Mouse (Mus musculus) liver, embryonic 11.5 days (tissue): ENCODE measurements around the gene Chst13. TPM values are rescaled to one million over a fixed set of nuclear protein-coding genes. Genes with fewer than 3 reads are reported as not detected.
A peak's percentile ranks its signal among the peaks of the same experiment; 100 is the strongest.

ENCODE experiments used
- ATAC-seq: fragments of 200-750 bp; cut with Nextera tagmentation; replicated peaks from 2 replicates; pipeline ENCODE4 v1.8.0; 2017; ENCODE audit warnings: moderate number of reproducible peaks, mild to moderate bottlenecking, moderate TSS enrichment, moderate library complexity; ENCODE audit not compliant: low FRiP score
- DNase-seq: peaks from one replicate; pipeline ENCODE4 v3.0.0-alpha.2; 2017; ENCODE audit warnings: low spot score
- H3K27ac ChIP-seq: fragments of 300-500 bp; sonication (generic); 2 replicates; pipeline ENCODE4 v1.5.1; 2014; ENCODE audit warnings: mild to moderate bottlenecking, low read depth, low read length, control low read depth
- H3K27me3 ChIP-seq: fragments of 300-500 bp; sonication (generic); replicated peaks from 2 replicates; pipeline ENCODE4 v1.6.1; 2014; ENCODE audit warnings: low read length, mixed read lengths; ENCODE audit not compliant: control insufficient read depth, insufficient read depth
- H3K36me3 ChIP-seq: fragments of 300-500 bp; sonication (generic); 2 replicates; pipeline ENCODE4 v1.6.1; 2014; ENCODE audit warnings: mild to moderate bottlenecking, low read length, moderate library complexity, mixed read lengths; ENCODE audit not compliant: control insufficient read depth, insufficient read depth
- H3K4me1 ChIP-seq: fragments of 300-500 bp; sonication (generic); replicated peaks from 2 replicates; pipeline ENCODE4 v1.6.1; 2014; ENCODE audit warnings: low read length, mixed read lengths; ENCODE audit not compliant: control insufficient read depth, insufficient read depth
- H3K4me2 ChIP-seq: fragments of 300-500 bp; sonication (generic); 2 replicates; pipeline ENCODE4 v1.6.1; 2014; ENCODE audit warnings: mild to moderate bottlenecking, control low read depth, moderate library complexity
- H3K4me3 ChIP-seq: fragments of 300-500 bp; sonication (generic); 2 replicates; pipeline ENCODE4 v1.5.1; 2014; ENCODE audit warnings: low read depth, low read length, control low read depth
- H3K9ac ChIP-seq: fragments of 300-500 bp; sonication (generic); 2 replicates; pipeline ENCODE4 v1.6.1; 2014; ENCODE audit warnings: low read depth, low read length, control low read depth
- H3K9me3 ChIP-seq: fragments of 300-500 bp; sonication (generic); 2 replicates; pipeline ENCODE4 v1.6.1; 2016; ENCODE audit warnings: low read length, inconsistent platforms, mixed read lengths; ENCODE audit not compliant: control insufficient read depth
- WGBS: fragments of 180-500 bp; shearing (Covaris S2); extraction: QIAGEN DNeasy Blood & Tissue Kit; methylation state at CpG from one replicate; pipeline ENCODE4 v1.1.7; 2014; 5-methylcytosine and 5-hydroxymethylcytosine counted together
- polyA plus RNA-seq: library from polyadenylated mRNA; unstranded; fragments of >200 nt; fragmentation: Nextera tagmentation; extraction: Ambion mirVana; gene quantifications from 2 replicates; pipeline ENCODE4 v1.2.1, GENCODE M21; 2014

Chst13 gene
- 16.7 and 17.4 TPM in 2 replicates for polyA plus RNA-seq

DNA sequence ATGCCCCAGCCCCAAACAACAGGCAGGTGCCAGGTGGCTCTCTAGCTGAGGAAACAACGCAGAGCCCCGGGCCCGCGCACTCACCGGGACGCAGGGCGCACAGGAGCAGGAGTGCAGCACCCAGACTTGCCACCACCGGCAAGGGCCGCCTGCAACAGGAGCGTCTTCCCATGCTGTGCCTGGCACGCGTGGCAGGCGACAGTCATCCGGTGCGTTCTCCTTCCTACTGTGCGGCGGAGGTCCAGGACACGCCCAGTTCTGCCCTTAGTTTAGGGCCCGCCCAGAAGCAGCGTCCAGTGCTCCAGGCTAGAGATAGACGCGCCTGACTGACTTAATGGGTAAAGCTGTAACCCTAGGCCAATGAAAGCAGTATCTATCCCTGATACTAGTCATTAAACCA lies at the start of gene Chst13:
Gene Chst13, minus strand, starts transcription at position 195 of the 400 bp plus-strand sequence.
- no peaks in the 10 kb centered on the region for H3K9me3 ChIP-seq
- H3K36me3 ChIP-seq = no peaks in the 10 kb centered on the region
- peak; percentile 51 for ATAC-seq
- H3K4me2 ChIP-seq = peak within 1 kb of the TSS; percentile 55
- H3K4me3 ChIP-seq = peak within 1 kb of the TSS; percentile 44
- no peaks in the 10 kb centered on the region for H3K4me1 ChIP-seq
- no peak within 1 kb of the TSS for H3K9ac ChIP-seq
- no peak within 1 kb of the TSS for H3K27ac ChIP-seq
- WGBS = 9% methylated on average over 22 of the region's 22 CpGs
- DNase-seq = no peak
- peaks cover 4% of the 10 kb centered on the region; the same call in 1 of the 2 replicates for H3K27me3 ChIP-seq

DNA sequence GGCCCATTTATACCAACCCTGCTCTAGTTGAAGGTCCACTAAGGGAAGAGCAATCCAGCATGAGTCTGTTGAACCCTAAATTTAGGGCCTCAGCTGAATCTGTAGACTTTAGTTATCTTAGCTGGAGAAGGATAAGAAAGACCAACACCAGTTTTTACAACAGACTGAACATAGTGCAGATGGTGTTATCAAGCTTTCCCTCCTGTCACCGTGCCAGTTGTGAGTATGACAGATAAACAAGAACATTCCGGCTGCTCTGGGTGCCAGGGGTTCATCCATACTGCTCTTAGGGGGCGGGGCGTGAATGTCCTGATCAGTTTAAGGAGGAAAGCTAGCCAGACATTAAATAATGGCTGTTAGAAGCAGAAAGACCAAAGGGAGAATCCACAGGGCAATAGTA lies 49.7 kb upstream of the Chst13 start:
- H3K4me1 ChIP-seq = peaks cover 29% of the 10 kb centered on the region
- peaks cover 33% of the 10 kb centered on the region for H3K36me3 ChIP-seq
- H3K9ac ChIP-seq = no peak overlapping the region
- H3K27ac ChIP-seq = peak overlapping the region; percentile 53; the same call in 1 of the 2 replicates
- ATAC-seq = peak; percentile 95
- WGBS = 47% methylated on average over 4 of the region's 4 CpGs
- no peaks in the 10 kb centered on the region for H3K9me3 ChIP-seq
- peak; percentile 40 for DNase-seq
- no peak overlapping the region for H3K4me3 ChIP-seq
- peak overlapping the region; percentile 3 for H3K4me2 ChIP-seq
- H3K27me3 ChIP-seq = no peaks in the 10 kb centered on the region

DNA sequence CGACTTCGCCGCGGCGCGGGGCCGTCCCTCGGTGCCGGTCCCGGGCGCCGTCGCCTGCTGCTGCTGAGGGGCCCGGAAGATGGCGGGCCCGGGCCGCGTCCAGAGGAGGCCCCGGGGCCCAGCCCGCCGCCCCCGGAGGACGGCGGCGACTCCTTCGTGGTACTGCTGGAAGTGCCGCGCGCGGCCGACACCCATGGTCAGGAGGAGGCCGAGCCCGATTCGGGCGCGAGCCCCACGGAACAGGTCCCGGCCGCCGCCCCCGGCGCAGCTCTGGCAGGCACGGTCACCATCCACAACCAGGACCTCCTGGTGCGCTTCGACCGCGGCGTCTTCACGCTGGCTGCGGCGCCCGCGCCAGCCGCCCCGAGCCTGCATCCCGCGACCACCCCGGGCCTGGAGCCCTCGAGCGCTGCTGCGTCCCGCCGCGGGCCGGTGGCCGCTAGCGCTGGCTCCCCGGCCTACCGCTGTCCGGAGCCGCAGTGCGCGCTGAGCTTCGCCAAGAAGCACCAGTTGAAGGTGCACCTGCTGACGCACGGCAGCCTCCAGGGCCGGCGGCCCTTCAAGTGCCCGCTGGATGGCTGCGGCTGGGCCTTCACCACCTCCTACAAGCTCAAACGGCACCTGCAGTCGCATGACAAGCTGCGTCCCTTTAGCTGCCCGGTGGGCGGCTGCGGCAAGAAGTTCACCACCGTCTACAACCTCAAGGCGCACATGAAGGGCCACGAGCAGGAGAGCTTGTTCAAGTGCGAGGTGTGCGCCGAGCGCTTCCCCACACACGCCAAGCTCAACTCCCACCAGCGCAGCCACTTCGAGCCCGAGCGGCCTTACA lies 45.0 kb upstream of the Chst13 start:
- Histone ChIP-seq H3K4me1 (peaks cover 25% of the 10 kb centered on the region), H3K27me3 (no peaks in the 10 kb centered on the region), H3K4me2 (peak overlapping the region; percentile 98), H3K9ac (peak overlapping the region; percentile 76), H3K4me3 (peak overlapping the region; percentile 95), H3K27ac (0 out of 2 replicates have a peak overlapping the region, but pooled peaks have one; percentile 45), H3K9me3 (no peaks in the 10 kb centered on the region), H3K36me3 (peaks cover 13% of the 10 kb centered on the region)
- peak; percentile 67 for ATAC-seq
- WGBS = under 1% methylated on average over 98 of the region's 98 CpGs
- peak; percentile 60 for DNase-seq

DNA sequence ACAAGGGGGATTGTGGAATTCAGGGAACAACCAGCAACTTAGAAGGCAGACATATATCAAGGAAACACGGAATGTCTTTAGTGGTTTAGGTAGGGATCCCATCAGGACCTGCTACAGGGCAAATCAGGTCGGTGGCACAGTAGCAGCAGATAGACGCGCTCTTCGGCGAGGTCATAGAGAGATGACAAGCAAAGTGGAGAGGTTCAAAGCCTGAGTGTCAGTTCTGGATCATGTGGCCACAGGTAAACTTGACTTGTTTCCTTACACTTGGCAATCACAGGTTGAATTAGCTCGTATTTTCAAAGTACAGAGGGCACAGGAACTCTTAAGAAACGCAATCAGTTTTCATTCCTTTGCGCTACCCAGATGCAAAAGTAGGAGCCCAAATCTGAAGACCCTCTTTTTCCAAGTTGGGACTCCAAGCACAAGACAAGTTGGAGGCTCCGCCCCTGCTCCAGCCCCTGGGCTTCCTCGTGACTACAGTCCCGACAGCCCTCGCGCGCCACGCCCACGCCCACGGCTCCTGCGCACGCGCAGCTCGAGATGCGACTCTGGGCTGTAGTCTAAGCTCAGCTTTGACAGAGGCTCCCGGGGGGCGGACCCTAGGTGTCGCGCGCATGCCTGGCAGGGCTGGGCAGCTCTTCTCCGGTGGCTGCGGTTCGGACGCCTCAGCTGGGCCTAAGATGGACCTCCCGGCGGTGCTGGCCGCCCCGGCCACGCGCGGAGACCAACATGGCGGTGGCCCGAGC lies 44.2 kb upstream of the Chst13 start, which contains the start of gene Zxdc:
Gene Zxdc, plus strand, starts transcription at position 517 of the 749 bp plus-strand sequence.
- Histone ChIP-seq H3K4me3 (peak within 1 kb of the TSS; percentile 95), H3K27me3 (no peaks in the 10 kb centered on the region), H3K9ac (peak within 1 kb of the TSS; percentile 76), H3K9me3 (no peaks in the 10 kb centered on the region), H3K4me1 (peaks cover 19% of the 10 kb centered on the region), H3K27ac (0 out of 2 replicates have a peak within 1 kb of the TSS, but pooled peaks have one; percentile 45), H3K36me3 (peaks cover 12% of the 10 kb centered on the region), H3K4me2 (peak within 1 kb of the TSS; percentile 98)
- 7% methylated on average over 39 of the region's 41 CpGs for WGBS
- peak; percentile 97 for ATAC-seq
- DNase-seq = peak; percentile 96

DNA sequence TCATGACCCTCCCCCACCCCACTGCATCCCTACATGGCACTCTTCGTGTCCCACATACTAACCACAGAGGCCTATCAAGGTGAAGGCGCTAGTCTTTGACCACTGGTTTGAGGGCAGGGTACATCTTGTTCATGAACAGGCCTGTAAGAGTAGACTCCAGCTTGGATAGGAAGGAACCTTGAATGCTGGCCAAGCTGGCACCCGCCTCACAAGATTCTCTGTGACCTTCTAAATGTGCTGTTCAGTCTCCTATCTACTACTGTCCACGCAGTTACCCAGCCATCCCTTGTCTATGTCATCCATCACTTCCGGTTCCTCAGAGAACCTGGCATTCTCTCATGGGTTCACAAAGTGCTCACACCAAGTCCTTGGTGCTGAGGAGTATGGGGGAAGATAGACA lies 38.3 kb upstream of the Chst13 start:
- no peak overlapping the region for H3K9ac ChIP-seq
- 75% methylated on average over 5 of the region's 5 CpGs for WGBS
- no peaks in the 10 kb centered on the region for H3K9me3 ChIP-seq
- ATAC-seq (no peak), DNase-seq (no peak)
- H3K27me3 ChIP-seq = no peaks in the 10 kb centered on the region
- no peak overlapping the region for H3K27ac ChIP-seq
- H3K36me3 ChIP-seq = no peaks in the 10 kb centered on the region
- H3K4me3 ChIP-seq = no peak overlapping the region
- H3K4me2 ChIP-seq = no peak overlapping the region
- peaks cover 4% of the 10 kb centered on the region for H3K4me1 ChIP-seq

DNA sequence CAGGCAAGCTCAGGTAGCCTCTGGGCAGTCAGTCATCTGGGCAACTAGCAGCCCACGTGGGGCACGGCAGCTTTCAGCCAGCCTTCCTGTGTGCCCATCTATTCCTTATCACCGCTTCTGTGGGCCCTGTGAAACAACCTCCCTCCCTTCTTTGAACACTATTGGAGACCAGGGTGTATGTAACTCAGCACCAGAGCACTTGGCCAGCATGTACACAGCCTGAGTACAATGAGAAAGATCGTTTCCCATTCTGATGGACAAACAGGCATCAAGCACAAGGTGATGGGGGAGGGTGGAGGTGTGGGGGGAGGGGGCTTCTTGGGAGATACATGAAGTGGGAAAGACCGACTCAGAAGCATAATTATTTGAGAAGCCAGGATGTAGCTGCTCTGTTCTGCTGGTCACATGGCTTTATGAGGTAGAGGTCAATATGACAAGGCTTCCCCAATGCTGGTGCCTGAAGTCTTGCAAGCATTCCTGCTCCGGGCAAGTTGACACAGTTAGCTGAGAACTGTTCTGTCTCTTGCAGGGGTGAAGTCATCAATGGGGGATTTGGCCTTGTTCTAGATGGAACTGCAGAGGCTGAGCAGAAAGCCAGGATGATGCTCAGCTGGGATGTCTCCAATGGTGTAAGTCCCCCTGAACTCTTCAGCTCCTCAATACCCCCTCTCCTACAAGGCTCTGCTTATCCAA lies 36.1 kb upstream of the Chst13 start:
- no peak overlapping the region for H3K9ac ChIP-seq
- H3K4me1 ChIP-seq = peaks cover 4% of the 10 kb centered on the region
- WGBS = 73% methylated on average over 6 of the region's 6 CpGs
- no peak for DNase-seq
- H3K9me3 ChIP-seq = no peaks in the 10 kb centered on the region
- H3K4me2 ChIP-seq = no peak overlapping the region
- ATAC-seq = no peak
- no peak overlapping the region for H3K4me3 ChIP-seq
- no peaks in the 10 kb centered on the region for H3K36me3 ChIP-seq
- H3K27ac ChIP-seq = no peak overlapping the region
- H3K27me3 ChIP-seq = no peaks in the 10 kb centered on the region

DNA sequence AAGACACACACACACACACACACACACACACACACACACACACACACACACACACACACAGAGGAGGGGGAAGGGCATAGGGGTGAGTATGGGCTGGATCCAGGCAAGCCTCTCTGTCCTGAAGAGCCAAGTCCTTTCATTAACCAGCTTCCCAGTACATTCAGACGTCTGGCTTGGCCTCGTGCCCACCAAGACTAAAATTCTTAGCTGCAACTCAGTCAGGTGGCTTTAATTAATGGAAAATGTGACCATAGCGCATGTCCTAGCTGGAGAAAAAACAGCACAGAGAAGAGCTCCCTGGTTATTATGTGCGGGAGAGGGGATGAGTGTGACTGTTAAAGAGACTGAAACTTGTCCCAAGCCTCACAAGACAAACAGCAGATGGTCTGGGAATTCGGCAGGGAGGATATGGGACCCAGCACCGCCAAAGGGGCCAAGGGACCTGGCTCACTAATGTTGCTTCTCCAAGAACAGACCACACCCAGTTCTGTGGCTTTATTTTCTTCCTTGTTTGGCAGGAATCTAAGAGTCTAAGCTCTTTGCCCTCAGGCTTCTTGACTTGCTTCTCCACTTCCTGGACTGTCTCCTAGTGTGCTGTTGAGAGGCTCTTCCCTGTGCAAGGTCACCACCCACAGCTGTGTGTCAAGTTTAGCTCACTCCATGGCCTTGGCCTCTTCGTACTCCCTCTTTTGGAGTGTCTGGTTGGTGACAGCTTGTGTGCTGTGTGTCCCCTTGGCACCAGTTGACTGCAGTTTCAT lies 35.2 kb upstream of the Chst13 start:
- H3K27ac ChIP-seq = no peak overlapping the region
- 59% methylated on average over 7 of the region's 7 CpGs for WGBS
- H3K9ac ChIP-seq = no peak overlapping the region
- DNase-seq (no peak), ATAC-seq (0 out of 2 replicates have a peak, but pooled peaks have one; percentile 13)
- H3K4me1 ChIP-seq = peaks cover 4% of the 10 kb centered on the region
- H3K9me3 ChIP-seq = no peaks in the 10 kb centered on the region
- no peak overlapping the region for H3K4me3 ChIP-seq
- no peaks in the 10 kb centered on the region for H3K27me3 ChIP-seq
- H3K36me3 ChIP-seq = no peaks in the 10 kb centered on the region
- no peak overlapping the region for H3K4me2 ChIP-seq

DNA sequence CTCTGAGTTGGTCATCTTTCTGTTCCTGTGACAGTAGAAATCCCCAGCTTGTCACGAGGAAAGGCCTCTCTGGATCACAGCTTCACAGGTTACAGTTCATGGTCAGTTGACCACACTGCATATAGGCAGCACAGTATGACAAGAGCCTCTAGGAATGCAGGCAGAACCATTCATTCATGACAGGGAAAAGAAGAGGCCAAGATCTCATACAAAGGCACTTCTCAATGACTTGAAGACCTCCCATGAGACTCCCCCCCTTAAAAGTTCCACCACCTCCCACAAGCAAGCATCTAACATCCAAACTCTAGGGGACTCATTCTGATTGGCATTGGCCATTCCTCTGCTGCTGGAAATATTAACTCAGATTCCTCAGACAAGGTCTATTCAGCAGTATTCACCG lies 34.5 kb upstream of the Chst13 start:
- no peak overlapping the region for H3K9ac ChIP-seq
- no peaks in the 10 kb centered on the region for H3K9me3 ChIP-seq
- no peak overlapping the region for H3K4me3 ChIP-seq
- DNase-seq (no peak), ATAC-seq (no peak)
- H3K36me3 ChIP-seq = no peaks in the 10 kb centered on the region
- WGBS = 71% methylated on average over 2 of the region's 2 CpGs
- no peak overlapping the region for H3K27ac ChIP-seq
- peaks cover 4% of the 10 kb centered on the region for H3K4me1 ChIP-seq
- H3K27me3 ChIP-seq = no peaks in the 10 kb centered on the region
- no peak overlapping the region for H3K4me2 ChIP-seq
